Mouse (Mus musculus) ES-Bruce4 (cell line): Measurements from ENCODE around the gene Olfr1496. TPM values are rescaled to one million over a fixed set of nuclear protein-coding genes. Genes with fewer than 3 reads are reported as not detected.
A peak's percentile ranks its signal among the peaks of the same experiment; 100 is the strongest.

Experiments used
- H3K27ac ChIP-seq: 2 replicates; pipeline ENCODE4 v1.5.1; 2012; ENCODE audit warnings: low read length, inconsistent platforms; ENCODE audit not compliant: insufficient read depth
- H3K27me3 ChIP-seq: 2 replicates; pipeline ENCODE4 v1.6.1; 2012; ENCODE audit warnings: mild to moderate bottlenecking, low read length, inconsistent platforms; ENCODE audit not compliant: control insufficient read depth, poor library complexity, insufficient read depth, severe bottlenecking
- H3K36me3 ChIP-seq: 2 replicates; pipeline ENCODE4 v1.6.1; 2012; ENCODE audit warnings: inconsistent platforms, mild to moderate bottlenecking, low read length, moderate library complexity; ENCODE audit not compliant: control insufficient read depth, poor library complexity, insufficient read depth, severe bottlenecking
- H3K4me1 ChIP-seq: one replicate; pipeline ENCODE4 v1.8.1; 2011; ENCODE audit warnings: low read length; ENCODE audit not compliant: control insufficient read depth, insufficient read depth
- H3K4me3 ChIP-seq: 2 replicates; pipeline ENCODE4 v1.5.1; 2011; ENCODE audit warnings: low read depth, mild to moderate bottlenecking, low read length
- H3K9ac ChIP-seq: 2 replicates; pipeline ENCODE4 v1.6.1; 2012; ENCODE audit warnings: low read depth, mild to moderate bottlenecking, inconsistent platforms; ENCODE audit not compliant: poor library complexity, severe bottlenecking
- H3K9me3 ChIP-seq: replicated peaks from 2 replicates; pipeline ENCODE4 v1.6.1; 2012; ENCODE audit warnings: mild to moderate bottlenecking, low read length, inconsistent platforms; ENCODE audit not compliant: control insufficient read depth, poor library complexity, insufficient read depth, severe bottlenecking
- CTCF ChIP-seq: IDR thresholded peaks from one replicate; pipeline ENCODE4 v1.8.1; 2011; ENCODE audit warnings: low read depth, low read length
- EP300 ChIP-seq: IDR thresholded peaks from 2 replicates; pipeline ENCODE4 v1.6.1; 2011; ENCODE audit warnings: low read depth, low read length; ENCODE audit not compliant: insufficient read depth
- POLR2A ChIP-seq: IDR thresholded peaks from one replicate; pipeline ENCODE4 v1.8.1; 2011; ENCODE audit warnings: low read length; ENCODE audit not compliant: insufficient read depth
- polyA plus RNA-seq: library from polyadenylated mRNA; stranded (reverse); fragments of >200 nt; gene quantifications from 2 replicates; pipeline ENCODE4 v1.2.4, GENCODE M21; 2011; ENCODE audit warnings: low read depth; ENCODE audit not compliant: missing spikeins, insufficient read depth, insufficient read length

Gene Olfr1496
- polyA plus RNA-seq, 1 experiment, result not detected

- H3K27me3 ChIP-seq, result no peaks in the 10 kb centered on the region
- TF ChIP-seq EP300, result no peak
- TF ChIP-seq CTCF, result peak; percentile 62
Measured at GRCm38 (mm10) chr19:13812823-13813222, 35.1 kb downstream of the Olfr1496 start.

GRCm38 (mm10) chr19:13818827-13819226, 41.1 kb downstream of the Olfr1496 start:
- no peak overlapping the region for H3K9ac ChIP-seq
- H3K27ac ChIP-seq, result no peak overlapping the region
- H3K4me1 ChIP-seq, result no peaks in the 10 kb centered on the region
- H3K9me3 ChIP-seq, result no peaks in the 10 kb centered on the region
- no peaks in the 10 kb centered on the region for H3K36me3 ChIP-seq
- no peak overlapping the region for H3K4me3 ChIP-seq
- no peaks in the 10 kb centered on the region for H3K27me3 ChIP-seq
- TF ChIP-seq POLR2A (no peak), CTCF (no peak), EP300 (no peak)

More at GRCm38 (mm10) chr19:13812823-13813222, 35.1 kb downstream of the Olfr1496 start:
- H3K9me3 ChIP-seq, result peaks cover 7% of the 10 kb centered on the region
- no peak overlapping the region for H3K4me3 ChIP-seq
- no peak overlapping the region for H3K9ac ChIP-seq
- no peak overlapping the region for H3K27ac ChIP-seq
- H3K36me3 ChIP-seq, result no peaks in the 10 kb centered on the region
- H3K4me1 ChIP-seq, result no peaks in the 10 kb centered on the region

DNA sequence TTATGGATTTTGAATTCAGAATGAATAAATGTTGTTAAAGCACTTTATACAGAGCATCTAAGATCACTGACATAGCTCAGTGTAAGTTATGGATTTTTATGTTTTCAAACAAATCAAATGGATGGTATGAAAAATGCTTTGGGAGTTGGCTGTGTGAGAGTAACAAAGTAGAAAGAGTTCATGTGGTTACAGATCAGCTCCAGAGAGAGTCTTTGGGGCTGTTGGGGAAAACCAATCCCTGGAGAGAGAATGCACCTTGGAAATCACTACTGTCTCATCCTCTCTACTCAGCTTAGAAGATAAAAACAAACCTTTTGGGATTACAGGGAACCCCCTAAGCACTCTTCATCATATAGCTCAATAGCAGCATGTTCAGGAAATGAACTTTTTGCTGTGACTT, 41.7 kb downstream of the Olfr1496 start, which contains the start of gene Olfr1499:
TSS of gene Olfr1499 (minus strand) at position 101 of the 400 bp plus-strand sequence.
- H3K4me3 ChIP-seq, result no peak within 1 kb of the TSS
- no peaks in the 10 kb centered on the region for H3K36me3 ChIP-seq
- TF ChIP-seq EP300, result no peak
- TF ChIP-seq POLR2A, result no peak
- TF ChIP-seq CTCF, result no peak
- no peaks in the 10 kb centered on the region for H3K27me3 ChIP-seq
- H3K9ac ChIP-seq, result no peak within 1 kb of the TSS
- H3K4me1 ChIP-seq, result no peaks in the 10 kb centered on the region
- H3K9me3 ChIP-seq, result no peaks in the 10 kb centered on the region
- H3K27ac ChIP-seq, result no peak within 1 kb of the TSS

- no peak overlapping the region for H3K4me3 ChIP-seq
- no peak overlapping the region for H3K27ac ChIP-seq
- no peak for TF ChIP-seq CTCF
- TF ChIP-seq EP300, result no peak
- H3K36me3 ChIP-seq, result no peaks in the 10 kb centered on the region
- no peaks in the 10 kb centered on the region for H3K9me3 ChIP-seq
- no peaks in the 10 kb centered on the region for H3K27me3 ChIP-seq
- no peak overlapping the region for H3K9ac ChIP-seq
- H3K4me1 ChIP-seq, result no peaks in the 10 kb centered on the region
Measured at GRCm38 (mm10) chr19:13820847-13821246, 43.2 kb downstream of the Olfr1496 start.

DNA sequence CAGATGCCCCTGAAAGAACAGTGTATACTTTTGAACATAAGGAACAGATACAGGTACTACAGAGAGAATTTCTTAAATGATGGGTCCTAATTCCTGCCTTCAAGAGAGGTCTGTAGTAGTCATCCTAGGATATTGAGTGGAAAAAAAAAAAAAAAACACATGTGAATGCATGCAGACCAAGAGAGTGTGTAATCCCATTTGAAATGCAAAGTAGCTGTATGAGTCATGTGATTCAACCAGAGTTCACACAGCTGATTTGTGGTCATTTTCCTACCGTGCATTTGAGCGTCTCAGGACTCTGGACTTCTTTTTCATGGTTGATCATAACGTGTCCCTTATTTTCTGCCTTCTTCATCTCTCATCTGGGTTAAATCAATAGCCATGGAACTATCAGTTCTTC, 50.8 kb downstream of the Olfr1496 start:
- Histone ChIP-seq H3K27ac (no peak overlapping the region), H3K9me3 (no peaks in the 10 kb centered on the region), H3K36me3 (no peaks in the 10 kb centered on the region), H3K9ac (no peak overlapping the region), H3K4me3 (no peak overlapping the region), H3K27me3 (no peaks in the 10 kb centered on the region), H3K4me1 (no peaks in the 10 kb centered on the region)
- TF ChIP-seq CTCF (no peak), POLR2A (no peak), EP300 (no peak)

DNA sequence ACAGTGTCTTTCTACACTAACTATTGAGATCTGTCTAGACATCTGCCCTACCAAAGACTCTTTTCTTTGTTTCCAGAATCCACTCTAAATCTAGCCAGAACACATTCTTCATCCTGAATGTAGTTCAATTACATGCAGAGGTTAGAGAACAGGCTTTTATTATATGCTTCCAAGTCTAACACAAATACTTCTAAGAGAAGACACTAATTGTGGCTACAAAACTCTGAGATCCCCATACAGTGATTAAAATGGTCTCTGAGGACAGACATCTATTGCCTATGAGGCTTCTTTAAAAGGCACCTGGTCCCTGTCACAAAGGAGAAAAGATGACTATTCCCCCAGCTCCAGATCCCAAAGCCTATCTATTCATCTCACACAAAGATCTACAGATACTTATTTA, 52.7 kb downstream of the Olfr1496 start, which contains the start of gene Olfr1500:
TSS of gene Olfr1500 (minus strand) at position 101 of the 400 bp plus-strand sequence.
- H3K27ac ChIP-seq, result no peak within 1 kb of the TSS
- no peaks in the 10 kb centered on the region for H3K27me3 ChIP-seq
- no peaks in the 10 kb centered on the region for H3K4me1 ChIP-seq
- H3K9ac ChIP-seq, result no peak within 1 kb of the TSS
- no peaks in the 10 kb centered on the region for H3K9me3 ChIP-seq
- no peak within 1 kb of the TSS for H3K4me3 ChIP-seq
- TF ChIP-seq CTCF (no peak), POLR2A (no peak), EP300 (no peak)
- no peaks in the 10 kb centered on the region for H3K36me3 ChIP-seq

Other genes with a start within 250 kb of the Olfr1496 start
- not detected in 2 replicates for gene Olfr1480, start 250.0 kb upstream of the Olfr1496 start, polyA plus RNA-seq
- gene Olfr1484, start 194.4 kb upstream of the Olfr1496 start, polyA plus RNA-seq, result not detected in 2 replicates
- not detected in 2 replicates for gene Olfr1487, start 160.5 kb upstream of the Olfr1496 start, polyA plus RNA-seq
- gene Olfr1489, start 146.3 kb upstream of the Olfr1496 start, polyA plus RNA-seq, result 0.13 TPM in 1 of 2 replicates, not detected in the other
- not detected in 2 replicates for gene Olfr1490, start 126.8 kb upstream of the Olfr1496 start, polyA plus RNA-seq
- not detected in 2 replicates for gene Olfr1491, start 80.6 kb upstream of the Olfr1496 start, polyA plus RNA-seq
- not detected in 2 replicates for gene Olfr1493-ps1, start 54.6 kb upstream of the Olfr1496 start, polyA plus RNA-seq
- gene Olfr1494, start 38.1 kb upstream of the Olfr1496 start, polyA plus RNA-seq, result not detected in 2 replicates
- gene Olfr1495, start 13.3 kb upstream of the Olfr1496 start, polyA plus RNA-seq, result not detected in 2 replicates
- not detected in 2 replicates for gene Olfr1497, start 20.3 kb downstream of the Olfr1496 start, polyA plus RNA-seq
- gene Olfr1499, start 41.6 kb downstream of the Olfr1496 start, polyA plus RNA-seq, result not detected in 2 replicates
- gene Olfr1500, start 52.6 kb downstream of the Olfr1496 start, polyA plus RNA-seq, result not detected in 2 replicates
- gene Olfr1501, start 72.8 kb downstream of the Olfr1496 start, polyA plus RNA-seq, result not detected in 2 replicates
- gene Olfr1502, start 83.9 kb downstream of the Olfr1496 start, polyA plus RNA-seq, result not detected in 2 replicates
- gene Olfr1504, start 120.0 kb downstream of the Olfr1496 start, polyA plus RNA-seq, result not detected in 2 replicates
- gene Olfr1505, start 135.7 kb downstream of the Olfr1496 start, polyA plus RNA-seq, result 0.18 TPM in 1 of 2 replicates, not detected in the other